Mouse (Mus musculus): Measurements from ENCODE around the gene Fam196a.

GRCm38 (mm10) chr7:134872511-134872910 is 65.7 kb downstream of the Fam196a start:
- TF ChIP-seq CTCF (IDR thresholded peaks at IDR 0.05; ENCODE audit: low read depth) (no peak), EP300 (IDR thresholded peaks at IDR 0.05; ENCODE audit: low read depth) (no peak)
